Mouse (Mus musculus) B cell, adult 62 days (primary cell): ENCODE measurements around the gene Trim8. TPM values are rescaled to one million over a fixed set of nuclear protein-coding genes. Genes with fewer than 3 reads are reported as not detected.

ENCODE experiments used
- total RNA-seq: library from RNA; stranded (reverse); gene quantifications from 4 replicates; pipeline ENCODE4 v1.2.4, GENCODE M21; 2023

The Trim8 gene
- 63.7 to 71.2 TPM (median 66.7 TPM) in 4 replicates for total RNA-seq

DNA sequence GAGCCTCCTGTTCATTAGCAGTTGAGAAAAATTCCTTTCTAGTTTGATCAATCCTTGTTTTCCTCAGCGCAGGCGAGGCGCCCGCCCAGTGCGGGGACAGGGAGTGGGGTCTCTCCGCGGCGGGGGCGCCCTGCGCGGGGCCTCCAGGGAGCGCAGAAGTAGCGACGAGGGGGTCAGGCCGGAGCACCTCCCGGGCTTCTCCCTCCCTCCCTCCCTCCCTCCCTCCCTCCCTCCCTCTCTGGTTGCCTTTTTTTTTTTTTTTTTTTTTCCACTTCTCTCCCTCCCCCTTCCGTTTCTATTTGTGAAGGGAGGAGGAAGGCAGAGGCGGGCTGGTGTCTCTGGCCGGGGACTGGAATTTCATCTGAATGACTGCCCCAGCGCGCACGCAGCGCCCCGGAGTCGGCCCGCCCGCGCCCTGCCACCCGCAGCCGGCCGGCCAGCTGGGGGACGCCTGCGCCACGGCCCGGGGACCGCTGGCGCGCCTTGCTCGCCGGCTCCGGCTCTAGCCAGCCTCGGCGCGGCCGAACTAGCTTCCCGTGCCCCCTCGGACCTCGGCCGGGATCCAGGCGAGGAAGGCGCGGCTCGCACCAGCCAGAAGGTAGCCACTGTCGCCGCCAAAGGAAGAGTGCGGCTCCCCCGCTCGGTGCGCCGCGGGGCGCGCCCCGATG is at the start of gene Trim8:
Gene Trim8, plus strand, starts transcription at position 302 of the 668 bp plus-strand sequence.

Other genes with a start within 250 kb of the Trim8 start
- 239 to 257 TPM (median 249 TPM) in 4 replicates for gene Nfkb2, start 197.4 kb upstream of the Trim8 start, total RNA-seq
- gene Psd, start 174.5 kb upstream of the Trim8 start, total RNA-seq = 0.35 to 1.3 TPM (median 0.73 TPM) in 4 replicates
- gene Fbxl15, start 173.5 kb upstream of the Trim8 start, total RNA-seq = 3.6 to 6.8 TPM (median 5.7 TPM) in 4 replicates
- 60.0 to 65.8 TPM (median 60.6 TPM) in 4 replicates for gene Cuedc2, start 163.0 kb upstream of the Trim8 start, total RNA-seq
- gene Mfsd13a, start 160.6 kb upstream of the Trim8 start, total RNA-seq = 0.34 to 1.0 TPM (median 0.60 TPM) in 4 replicates
- not detected in 4 replicates for gene 2310034G01Rik, start 151.4 kb upstream of the Trim8 start, total RNA-seq
- 88.3 to 94.3 TPM (median 92.1 TPM) in 4 replicates for gene Actr1a, start 106.0 kb upstream of the Trim8 start, total RNA-seq
- gene Sufu, start 104.8 kb upstream of the Trim8 start, total RNA-seq = 41.1 to 44.3 TPM (median 42.4 TPM) in 4 replicates
- gene Arl3, start 71.5 kb downstream of the Trim8 start, total RNA-seq = 9.7 to 14.2 TPM (median 11.2 TPM) in 4 replicates
- gene Sfxn2, start 71.7 kb downstream of the Trim8 start, total RNA-seq = 11.2 to 15.2 TPM (median 11.8 TPM) in 4 replicates
- gene Wbp1l, start 97.4 kb downstream of the Trim8 start, total RNA-seq = 57.1 to 68.3 TPM (median 61.7 TPM) in 4 replicates
- gene Cyp17a1, start 171.5 kb downstream of the Trim8 start, total RNA-seq = not detected in 4 replicates
- gene Borcs7, start 188.2 kb downstream of the Trim8 start, total RNA-seq = 9.7 to 12.4 TPM (median 10.6 TPM) in 4 replicates
- 39.8 to 45.8 TPM (median 43.5 TPM) in 4 replicates for gene As3mt, start 205.8 kb downstream of the Trim8 start, total RNA-seq